Mouse (Mus musculus): Measurements from ENCODE around the gene Paqr3. TPM values are rescaled to one million over a fixed set of nuclear protein-coding genes. Genes with fewer than 3 reads are reported as not detected.
A peak's percentile ranks its signal among the peaks of the same experiment; 100 is the strongest.

Paqr3 gene
- total and polyA plus RNA-seq, 3 experiments = 3.4 to 6.1 (median 4.2) TPM

DNA sequence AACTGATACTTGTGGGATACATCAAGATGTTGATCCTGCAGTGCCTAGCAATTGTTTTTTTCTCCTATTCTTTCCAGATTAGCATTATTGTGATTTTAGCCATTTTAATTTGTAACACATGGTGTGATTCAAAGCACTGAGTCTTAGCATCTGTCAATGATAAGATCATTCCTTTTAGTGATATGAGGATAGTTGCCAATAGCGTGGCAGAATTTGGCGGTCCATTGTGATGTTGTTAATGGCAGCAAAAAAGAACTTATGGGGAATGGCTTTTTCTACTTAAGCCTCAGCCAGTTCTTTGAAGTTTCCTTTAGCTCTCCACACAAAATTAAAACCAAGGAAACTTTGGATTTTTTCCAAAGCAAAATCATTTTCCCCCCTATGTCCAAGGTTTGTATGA, 18.2 kb upstream of the Paqr3 start:
- H3K79me2 ChIP-seq (replicated peaks; ENCODE audit: control insufficient read depth, extremely low read depth, insufficient read depth, poor library complexity, severe bottlenecking) = no peaks in the 10 kb centered on the region
- dilution Hi-C loops (cut with MboI; ENCODE audit: extremely low pct_ligation_motif_present, extremely low pct_unique_long_range_greater_than_20kb, low sequenced_read_pairs) (no loop called here), in situ Hi-C loops (cut with MboI; ENCODE audit: low pct_ligation_motif_present, low pct_unique_long_range_greater_than_20kb, low sequenced_read_pairs) (loop anchor here (25.0 kb wide), 1 partner anchor 433 kb away; no protein-coding TSS in a partner anchor)
- H3K4me3 ChIP-seq (replicated peaks in 1 of 3; ENCODE audit: low read depth in 2 of 3, low read length in 2 of 3, poor library complexity in 1 of 3) = no peak overlapping the region
- no peaks in the 10 kb centered on the region for H3K9me3 ChIP-seq (replicated peaks; ENCODE audit: low read length)
- DNase-seq (ENCODE audit: extremely low read depth) = no peak
- H3K4me1 ChIP-seq (ENCODE audit: control insufficient read depth in 1 of 2, insufficient read depth in 2 of 2) = peaks cover 2 to 4% of the 10 kb centered on the region in 2 experiments; a peak in 2 of 4 replicates
- H3K9ac ChIP-seq (ENCODE audit: insufficient read depth, low read depth) = no peak overlapping the region
- TF ChIP-seq PAX5 (IDR thresholded peaks at IDR 0.05; ENCODE audit: low read length) = no peak
- TF ChIP-seq MAX (IDR thresholded peaks at IDR 0.05; ENCODE audit: low read length) = no peak
- no peak for TF ChIP-seq ZMIZ1 (IDR thresholded peaks at IDR 0.05; ENCODE audit: low read depth, low read length)
- TF ChIP-seq RCOR1 (conservative IDR thresholded peaks at IDR 0.05; ENCODE audit: low read depth, low read length) = no peak
- TF ChIP-seq EP300 (IDR thresholded peaks at IDR 0.05; ENCODE audit: low read length) = no peak
- no peak for TF ChIP-seq MXI1 (IDR thresholded peaks at IDR 0.05; ENCODE audit: low read depth, low read length)
- H3K27me3 ChIP-seq (replicated peaks) = no peaks in the 10 kb centered on the region
- no peak overlapping the region for H3K4me2 ChIP-seq (ENCODE audit: insufficient read depth, low read depth, poor library complexity, severe bottlenecking)
- H3K27ac ChIP-seq (ENCODE audit: insufficient read depth, low read depth) = no peak overlapping the region
- no peaks in the 10 kb centered on the region for H3K36me3 ChIP-seq (replicated peaks in 1 of 2; ENCODE audit: control insufficient read depth in 1 of 2, insufficient read depth in 1 of 2, low read length in 1 of 2)

GRCm38 (mm10) chr5:97128242-97129226, 17.1 kb upstream of the Paqr3 start:
- peak overlapping the region; percentile 89 for H3K4me2 ChIP-seq (ENCODE audit: insufficient read depth, low read depth, poor library complexity, severe bottlenecking)
- no peaks in the 10 kb centered on the region for H3K36me3 ChIP-seq (replicated peaks in 1 of 2; ENCODE audit: control insufficient read depth in 1 of 2, insufficient read depth in 1 of 2, low read length in 1 of 2)
- H3K4me3 ChIP-seq (replicated peaks in 1 of 3; ENCODE audit: low read depth in 2 of 3, low read length in 2 of 3, poor library complexity in 1 of 3) = peak overlapping the region; percentile 7 to 22 (median 17)
- in situ Hi-C loops (cut with MboI; ENCODE audit: low pct_ligation_motif_present, low pct_unique_long_range_greater_than_20kb, low sequenced_read_pairs) (loop anchor here (25.0 kb wide), 1 partner anchor 434 kb away; no protein-coding TSS in a partner anchor), dilution Hi-C loops (cut with MboI; ENCODE audit: extremely low pct_ligation_motif_present, extremely low pct_unique_long_range_greater_than_20kb, low sequenced_read_pairs) (no loop called here)
- no peaks in the 10 kb centered on the region for H3K79me2 ChIP-seq (replicated peaks; ENCODE audit: control insufficient read depth, extremely low read depth, insufficient read depth, poor library complexity, severe bottlenecking)
- H3K27me3 ChIP-seq (replicated peaks) = no peaks in the 10 kb centered on the region
- peak; percentile 70 for DNase-seq (ENCODE audit: extremely low read depth)
- H3K27ac ChIP-seq (ENCODE audit: insufficient read depth, low read depth) = no peak overlapping the region
- TF ChIP-seq MEF2A (IDR thresholded peaks at IDR 0.05; ENCODE audit: borderline replicate concordance, low read depth, low read length) = peak; percentile 26; the same call in 1 of the 2 replicates
- TF ChIP-seq CTCF (conservative IDR thresholded peaks at IDR 0.05 in 1 of 2, IDR thresholded peaks at IDR 0.05 in 1 of 2; ENCODE audit: low read depth in 2 of 2, low read length in 2 of 2) = peak; percentile 69 to 88
- peak; percentile 94 for TF ChIP-seq RAD21 (IDR thresholded peaks at IDR 0.05; ENCODE audit: low read depth, low read length)
- TF ChIP-seq USF2 (conservative IDR thresholded peaks at IDR 0.05; ENCODE audit: low read depth, low read length) = no peak; the same call in 1 of the 2 replicates
- TF ChIP-seq ZC3H11A (IDR thresholded peaks at IDR 0.05; ENCODE audit: low read depth, low read length) = peak; percentile 44
- no peak for TF ChIP-seq TBP (conservative IDR thresholded peaks at IDR 0.05; ENCODE audit: low read depth, low read length)
- no peak for TF ChIP-seq MAZ (IDR thresholded peaks at IDR 0.05; ENCODE audit: low read depth, low read length)
- TF ChIP-seq MYC (IDR thresholded peaks at IDR 0.05; ENCODE audit: low read depth, low read length) = no peak
- 0 out of 2 replicates have a peak, but pooled peaks have one; percentile 7 for TF ChIP-seq ELF1 (IDR thresholded peaks at IDR 0.05; ENCODE audit: low read depth, low read length)
- TF ChIP-seq CHD1 (IDR thresholded peaks at IDR 0.05; ENCODE audit: low read depth, low read length) = no peak
- no peak for TF ChIP-seq GABPA (IDR thresholded peaks at IDR 0.05; ENCODE audit: insufficient replicate concordance, low read depth, low read length)
- TF ChIP-seq RCOR1 (conservative IDR thresholded peaks at IDR 0.05; ENCODE audit: low read depth, low read length) = no peak
- TF ChIP-seq SMC3 (IDR thresholded peaks at IDR 0.05; ENCODE audit: low read depth, low read length) = peak; percentile 79
- no peak for TF ChIP-seq POLR2AphosphoS2 (IDR thresholded peaks at IDR 0.05; ENCODE audit: low read depth, low read length)
- no peaks in the 10 kb centered on the region for H3K9me3 ChIP-seq (replicated peaks; ENCODE audit: low read length)
- H3K9ac ChIP-seq (ENCODE audit: insufficient read depth, low read depth) = no peak overlapping the region
- peaks cover 2 to 4% of the 10 kb centered on the region in 2 experiments; a peak in 2 of 4 replicates for H3K4me1 ChIP-seq (ENCODE audit: control insufficient read depth in 1 of 2, insufficient read depth in 2 of 2)

Measured in CH12.LX (cell line).